Mouse (Mus musculus) ES-Bruce4 (cell line): ENCODE measurements around the gene Ccdc121.

ENCODE experiments used
- CTCF ChIP-seq: IDR thresholded peaks from one replicate; pipeline ENCODE4 v1.8.1; 2011; ENCODE audit warnings: low read depth, low read length
- EP300 ChIP-seq: IDR thresholded peaks from 2 replicates; pipeline ENCODE4 v1.6.1; 2011; ENCODE audit warnings: low read depth, low read length; ENCODE audit not compliant: insufficient read depth
- POLR2A ChIP-seq: IDR thresholded peaks from one replicate; pipeline ENCODE4 v1.8.1; 2011; ENCODE audit warnings: low read length; ENCODE audit not compliant: insufficient read depth

GRCm38 (mm10) chr1:181552533-181553410, 41.5 kb upstream of the Ccdc121 start:
- TF ChIP-seq EP300 (no peak), CTCF (no peak), POLR2A (no peak)
